Mouse (Mus musculus) olfactory bulb, adult 2 months (tissue): ENCODE data around the gene Obsl1.

Source experiments
- CTCF ChIP-seq: fragments of 200-500 bp; IDR thresholded peaks from 2 replicates; pipeline ENCODE4 v1.5.1; 2012; ENCODE audit warnings: low read depth, mild to moderate bottlenecking, low read length, moderate library complexity; ENCODE audit not compliant: insufficient read depth
- POLR2A ChIP-seq: fragments of 200-500 bp; IDR thresholded peaks from 2 replicates; pipeline ENCODE4 v1.6.1; 2012; ENCODE audit warnings: mild to moderate bottlenecking, low read depth, low read length, moderate library complexity; ENCODE audit not compliant: insufficient read depth

DNA sequence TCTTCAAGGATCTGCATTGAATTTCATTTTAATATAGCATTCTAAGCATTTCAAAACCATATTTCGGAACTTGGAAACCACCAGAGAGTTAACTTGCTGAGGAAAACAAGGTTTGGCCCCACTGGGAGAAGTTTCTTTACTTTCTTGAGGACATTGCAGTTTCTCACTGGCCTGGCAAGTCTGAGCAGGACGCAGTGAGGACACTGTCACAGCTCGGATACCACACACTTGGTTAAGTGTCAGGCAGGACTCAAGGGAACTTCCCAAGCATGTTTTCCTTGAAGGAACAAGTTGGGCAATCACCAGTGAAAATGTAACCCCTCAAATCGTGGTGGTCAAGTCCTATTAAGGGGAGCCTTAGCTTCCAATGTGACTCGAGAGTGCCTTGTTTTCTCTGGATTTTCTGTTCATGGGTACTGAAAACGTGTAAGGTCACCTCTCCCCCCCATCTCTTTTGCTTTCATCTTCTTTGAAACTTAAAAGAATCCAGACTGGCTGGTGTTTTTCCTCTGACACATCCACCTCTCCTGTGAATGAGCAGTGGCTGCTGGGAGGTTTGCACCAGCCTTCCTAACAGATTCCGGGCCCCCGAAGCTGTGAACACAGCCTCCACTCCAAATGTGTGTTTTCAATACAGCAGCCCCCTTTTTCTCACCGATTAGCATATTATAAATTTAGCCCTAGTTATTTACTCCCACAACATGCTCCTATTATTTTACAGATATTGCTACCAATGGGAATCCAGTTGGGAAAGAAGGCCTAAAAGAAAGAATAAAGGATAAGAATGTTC, 1.8 kb downstream of the Obsl1 start:
- no peak for TF ChIP-seq CTCF
- no peak for TF ChIP-seq POLR2A
